Mouse (Mus musculus) neutrophil, adult 5-6 weeks (primary cell): ENCODE results near the gene Zbtb25. TPM values are rescaled to one million over a fixed set of nuclear protein-coding genes. Genes with fewer than 3 reads are reported as not detected.

Experiments
- ATAC-seq: fragments of 151-379, 151-347 bp; 2 replicates; pipeline ENCODE4 v1.8.0; 2017; ENCODE audit warnings: mild to moderate bottlenecking, moderate TSS enrichment; ENCODE audit not compliant: insufficient number of reproducible peaks, poor library complexity, low FRiP score, severe bottlenecking; ENCODE audit errors: extremely low read depth
- total RNA-seq: library from RNA; stranded (forward); fragments of 200-1000 nt; gene quantifications from 2 replicates; pipeline ENCODE4 v1.2.3, GENCODE M21; 2017

The Zbtb25 gene
- total RNA-seq, 1 experiment from 2014 or later, result 10.1 TPM

DNA sequence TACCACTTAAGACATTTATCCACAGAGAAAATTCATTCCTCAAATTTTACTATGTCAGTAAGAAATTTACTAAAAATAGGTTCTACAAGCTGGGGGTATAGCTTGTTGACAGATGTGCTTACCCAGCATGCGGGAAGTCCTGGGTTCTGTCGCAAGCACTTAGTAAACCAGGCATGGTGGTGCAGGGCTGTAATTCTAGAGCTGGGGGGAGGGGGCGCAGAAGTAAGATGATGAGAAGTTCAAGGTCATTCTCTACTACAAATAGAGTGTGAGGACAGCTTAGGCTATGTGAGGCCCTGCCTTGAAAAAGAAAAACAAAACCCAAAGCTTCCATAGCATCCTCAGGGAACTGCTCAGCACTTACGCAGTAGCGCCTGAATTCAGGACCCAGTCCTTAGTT, 9.2 kb upstream of the Zbtb25 start:
- no peak for ATAC-seq

DNA sequence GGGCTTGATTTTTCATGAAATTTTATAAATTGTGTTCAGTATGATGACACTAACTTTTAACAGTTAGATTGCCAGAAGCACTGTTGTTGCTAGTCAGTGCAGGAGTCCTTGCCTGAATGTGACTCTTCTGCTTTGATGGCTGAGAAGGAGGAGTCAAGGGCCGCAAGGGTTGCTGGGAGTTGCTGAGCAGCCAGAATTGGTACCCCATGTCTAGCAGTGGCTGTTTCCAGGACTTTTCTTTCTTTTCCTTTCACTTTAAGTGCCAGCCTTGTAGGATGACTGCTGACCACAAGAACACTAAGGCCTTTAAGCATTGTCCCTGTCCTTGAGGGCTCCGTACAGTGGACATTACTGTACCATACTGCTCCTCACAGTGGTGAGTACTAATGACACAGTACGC, 8.3 kb upstream of the Zbtb25 start:
- ATAC-seq, result no peak

DNA sequence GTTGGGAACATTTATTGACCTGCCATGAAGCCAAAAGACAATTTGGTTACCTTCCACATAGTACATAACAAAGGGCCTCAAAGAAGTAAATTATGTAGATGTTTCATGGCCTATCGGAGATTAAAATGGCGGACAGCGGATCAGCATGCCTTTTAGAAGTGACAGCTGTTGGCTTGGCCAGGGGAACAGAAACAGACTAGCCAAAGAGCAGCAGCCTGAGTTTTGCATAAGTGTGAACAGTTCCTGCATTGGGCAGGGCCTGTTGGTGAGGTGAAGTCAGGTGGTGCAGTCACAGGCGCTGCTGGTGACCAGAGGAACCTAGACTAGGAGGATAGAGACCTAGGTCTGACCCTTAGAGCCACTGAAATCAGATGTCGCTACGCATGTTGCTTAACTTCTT, 7.7 kb upstream of the Zbtb25 start:
- peak; percentile 72 for ATAC-seq

DNA sequence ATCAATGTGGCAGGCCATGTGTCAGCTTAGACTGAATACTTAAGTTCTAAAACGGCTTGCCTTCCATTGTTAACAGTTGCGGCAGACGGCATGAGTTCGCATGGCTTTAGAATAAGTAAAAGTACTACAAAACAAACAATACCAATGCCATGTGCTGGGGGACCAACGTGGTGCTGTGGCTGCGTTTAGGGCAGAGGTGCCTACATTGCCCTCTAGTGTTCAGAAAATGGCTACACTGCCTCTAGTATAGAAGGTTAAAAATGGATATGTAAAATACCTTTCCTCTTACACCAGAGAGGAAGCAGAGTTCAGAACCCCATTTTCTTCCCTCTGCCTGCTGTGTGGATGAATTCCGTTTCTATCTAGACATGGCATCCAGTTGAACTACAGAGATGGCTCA, 7.2 kb upstream of the Zbtb25 start:
- ATAC-seq, result peak; percentile 78

DNA sequence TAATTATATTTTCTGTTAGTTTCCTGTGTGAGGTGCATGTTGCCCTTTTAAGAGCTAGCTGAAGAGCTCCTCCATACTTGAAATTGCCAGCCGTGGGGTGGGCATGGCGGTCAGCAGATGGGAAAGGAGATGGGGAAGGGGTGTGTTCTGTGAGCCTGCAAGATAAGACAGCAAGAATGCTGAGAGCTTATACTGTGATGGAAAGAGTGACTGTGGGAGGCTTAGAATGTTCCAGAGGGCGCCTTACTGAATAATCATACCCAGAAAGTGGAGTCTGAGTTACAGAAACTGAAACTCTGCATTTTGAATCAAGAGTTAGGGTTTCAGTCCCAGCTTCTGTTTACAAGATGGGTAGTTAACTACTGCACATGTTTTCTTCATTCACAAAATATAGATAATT, 6.1 kb upstream of the Zbtb25 start:
- ATAC-seq, result no peak

DNA sequence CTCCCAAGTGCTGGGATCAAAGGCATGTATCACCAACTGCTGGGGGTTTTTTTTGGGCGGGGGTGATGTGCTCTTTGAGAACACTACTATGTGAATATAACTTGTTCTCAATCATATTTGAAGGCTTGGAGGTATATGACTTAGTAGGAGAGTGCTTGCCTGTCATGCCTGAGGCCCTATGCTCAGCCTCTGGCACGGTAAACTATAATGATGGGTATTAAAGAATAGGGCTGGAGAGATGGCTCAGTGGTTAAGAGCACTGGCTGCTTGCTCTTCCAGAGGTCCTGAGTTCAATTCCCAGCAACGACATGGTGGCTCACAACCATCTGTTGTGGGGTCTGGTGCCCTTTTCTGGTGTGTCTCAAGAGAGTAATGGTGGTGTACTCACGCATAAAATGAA, 5.5 kb upstream of the Zbtb25 start:
- ATAC-seq, result no peak

DNA sequence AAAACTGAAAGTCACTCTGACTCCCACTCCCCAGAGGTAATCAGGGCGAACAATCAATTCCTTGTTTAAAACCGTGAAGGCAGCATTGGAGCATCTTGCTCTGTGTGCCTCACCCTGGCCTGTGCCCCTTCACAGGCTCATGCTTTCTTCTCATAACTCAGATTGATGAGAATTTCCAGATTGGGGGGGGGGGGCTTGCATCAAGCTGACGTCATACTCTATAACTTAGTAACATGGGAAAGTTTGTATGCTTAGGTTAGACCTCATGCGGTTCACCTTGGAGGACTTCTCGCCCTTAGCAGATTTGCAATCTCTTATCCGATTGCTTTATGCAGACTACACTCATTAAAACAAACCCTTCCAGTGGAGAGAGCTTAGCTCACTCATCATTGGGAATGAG, 4.6 kb upstream of the Zbtb25 start:
- no peak for ATAC-seq

DNA sequence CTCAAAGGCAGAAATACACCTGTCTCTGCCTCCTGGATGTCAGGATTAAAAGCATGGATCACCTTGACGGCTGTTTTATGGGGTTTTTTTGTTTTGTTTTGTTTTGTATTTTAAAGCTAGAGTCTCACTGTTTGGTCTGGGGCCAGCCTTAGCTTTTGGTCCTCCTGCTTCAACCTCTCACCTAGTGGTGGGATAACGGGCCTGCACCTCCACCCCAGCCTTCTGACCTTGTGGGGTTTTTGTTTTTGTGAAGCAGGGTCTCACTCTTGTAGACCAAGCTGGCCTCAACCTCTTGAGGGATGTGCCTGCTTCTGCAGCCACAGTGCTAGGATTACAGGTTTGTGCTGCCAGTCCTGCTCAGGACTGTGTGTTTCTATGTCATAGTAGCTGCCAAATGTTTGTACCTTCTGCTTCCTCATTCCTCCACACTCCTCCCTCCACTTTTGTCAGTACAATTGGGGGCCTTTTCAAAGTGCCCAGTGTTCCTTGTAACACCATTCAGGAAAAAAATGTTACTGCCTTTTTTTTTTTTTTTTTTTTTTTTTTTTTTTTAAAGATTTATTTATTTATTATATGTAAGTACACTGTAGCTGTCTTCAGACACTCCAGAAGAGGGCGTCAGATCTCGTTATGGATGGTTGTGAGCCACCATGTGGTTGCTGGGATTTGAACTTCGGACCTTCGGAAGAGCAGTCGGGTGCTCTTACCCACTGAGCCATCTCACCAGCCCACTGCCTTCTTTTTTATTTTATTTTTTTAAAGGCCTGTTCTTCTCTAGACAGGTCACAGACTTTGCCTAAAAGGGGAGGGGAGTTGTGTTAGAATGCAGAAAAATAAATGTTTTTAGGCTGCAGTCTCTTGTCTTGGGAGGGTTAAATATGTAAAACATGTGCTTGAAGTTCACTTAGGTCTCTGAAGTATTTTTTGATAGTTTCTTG, 3.7 kb upstream of the Zbtb25 start:
- peak; percentile 20; the same call in 1 of the 2 replicates for ATAC-seq

DNA sequence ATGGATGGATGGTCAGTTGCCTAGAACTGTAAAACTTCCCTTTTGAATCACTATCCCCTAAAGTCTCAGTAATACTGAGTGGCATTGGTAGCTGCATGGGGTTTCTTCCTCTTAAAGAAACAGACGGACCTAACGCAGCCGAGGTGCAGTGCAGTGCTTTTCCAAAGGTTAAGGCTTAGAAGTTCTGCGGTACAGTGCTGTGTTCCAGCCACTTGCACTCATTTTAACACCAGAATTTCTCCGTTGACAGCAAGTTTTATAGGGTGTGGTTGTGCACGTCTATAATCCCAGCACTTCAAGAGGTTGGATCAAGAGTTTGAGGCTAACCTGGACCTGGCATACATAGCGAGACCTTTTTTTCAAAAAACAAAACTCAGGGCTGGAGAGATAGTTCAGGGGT, 2.6 kb upstream of the Zbtb25 start:
- ATAC-seq, result no peak

- no peak for ATAC-seq
These were observed 1.6 kb upstream of the Zbtb25 start for GRCm38 (mm10) chr12:76370831-76371571.

- peak; percentile 32 for ATAC-seq
These were observed 802 bp upstream of the Zbtb25 start, which contains the start of gene Zbtb1 for GRCm38 (mm10) chr12:76369978-76370830. Gene Zbtb1, plus strand, starts transcription at chr12:76370266.

DNA sequence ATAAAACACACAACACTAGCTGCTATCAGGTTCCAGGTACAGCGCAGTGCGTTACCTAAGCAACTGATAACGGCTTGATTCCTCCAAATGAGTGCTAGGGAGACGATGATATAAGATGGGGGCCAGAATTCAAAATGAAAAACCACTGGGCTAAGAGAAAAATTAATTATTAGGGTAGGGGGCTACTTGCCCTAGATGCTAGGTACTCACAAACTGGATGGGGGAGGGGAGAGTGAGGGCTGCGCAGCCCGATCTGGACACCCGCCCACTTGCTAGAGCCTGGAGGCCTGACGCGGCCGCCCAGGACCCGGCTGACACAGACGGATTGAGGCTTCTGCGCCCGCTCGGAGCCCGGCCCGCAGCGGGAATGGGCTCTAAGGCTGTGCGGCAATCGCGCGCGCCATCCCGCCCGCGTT, 604 bp downstream of the Zbtb25 start:
- ATAC-seq, result no peak

DNA sequence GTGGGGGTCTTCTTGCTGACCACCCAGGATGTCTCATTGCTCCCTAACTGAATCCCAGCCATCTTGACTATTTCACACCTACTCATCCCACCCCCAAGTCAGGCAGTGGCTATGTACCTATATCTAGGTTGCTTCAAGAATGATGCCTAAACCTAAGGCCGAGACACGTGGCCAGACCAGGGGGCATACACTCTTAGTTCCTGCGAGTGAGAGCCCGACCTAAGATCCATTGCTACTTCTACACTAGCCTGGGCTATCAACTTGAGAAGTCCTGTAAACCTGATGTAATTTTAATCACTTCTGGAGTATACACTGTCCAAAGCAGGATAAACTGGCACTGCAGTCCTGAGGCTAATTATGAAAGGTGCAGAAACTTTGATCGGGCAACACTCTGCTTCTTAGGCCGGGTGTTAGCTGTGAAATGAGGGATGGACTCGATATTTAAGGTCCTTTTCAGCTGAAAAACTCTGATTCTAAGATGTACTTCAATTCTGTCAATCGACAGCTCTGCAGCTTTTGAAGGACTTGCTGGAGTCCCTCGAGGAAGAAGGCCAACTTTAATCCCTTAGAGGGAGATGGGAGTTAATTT, 1.1 kb downstream of the Zbtb25 start:
- no peak for ATAC-seq

DNA sequence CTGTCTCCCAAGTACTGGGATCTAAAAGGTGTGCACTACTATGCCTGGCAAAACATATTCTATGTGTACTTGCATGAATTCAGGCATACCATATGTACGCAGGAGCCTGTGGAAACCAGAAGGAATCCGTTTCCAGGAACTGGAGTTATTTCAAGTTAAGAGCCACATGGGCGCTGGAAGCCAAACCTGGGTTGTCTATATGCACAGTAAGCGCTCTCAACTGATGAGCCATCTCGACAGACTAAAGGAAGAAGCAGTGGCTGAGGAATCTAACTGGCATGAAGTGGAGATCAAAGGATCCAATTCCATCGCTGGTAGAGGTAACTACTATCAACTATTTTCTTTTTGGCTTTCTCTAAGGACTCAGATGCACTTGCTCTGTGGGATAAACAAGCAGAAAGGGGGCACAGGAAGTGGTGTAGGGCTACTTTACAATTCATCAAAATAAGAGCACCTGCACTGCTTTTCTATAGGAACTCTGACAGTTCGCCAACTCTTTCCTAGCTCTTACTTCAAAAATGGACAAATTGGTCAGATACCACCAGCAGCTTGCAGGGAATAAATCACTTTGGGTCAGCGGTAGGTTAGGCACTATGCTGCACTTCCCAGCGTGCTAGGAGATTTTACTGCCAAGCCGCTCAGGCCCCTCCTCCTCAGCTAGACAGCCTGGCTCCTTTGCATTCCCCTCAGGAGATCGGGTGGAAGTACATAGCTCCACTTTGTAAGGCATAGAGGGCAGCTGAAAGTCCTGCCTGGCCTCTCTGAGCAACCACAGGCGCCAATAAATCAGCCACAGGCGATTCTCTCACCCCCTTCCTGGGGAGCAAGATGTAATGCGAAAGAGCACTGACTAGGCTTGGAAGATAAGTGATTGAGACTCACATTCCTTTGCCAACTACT, 2.1 kb downstream of the Zbtb25 start:
- no peak for ATAC-seq

- no peak for ATAC-seq
These were observed 3.1 kb downstream of the Zbtb25 start for GRCm38 (mm10) chr12:76366276-76366675.

GRCm38 (mm10) chr12:76362303-76362676, 7.1 kb downstream of the Zbtb25 start:
- ATAC-seq, result peak; percentile 61

DNA sequence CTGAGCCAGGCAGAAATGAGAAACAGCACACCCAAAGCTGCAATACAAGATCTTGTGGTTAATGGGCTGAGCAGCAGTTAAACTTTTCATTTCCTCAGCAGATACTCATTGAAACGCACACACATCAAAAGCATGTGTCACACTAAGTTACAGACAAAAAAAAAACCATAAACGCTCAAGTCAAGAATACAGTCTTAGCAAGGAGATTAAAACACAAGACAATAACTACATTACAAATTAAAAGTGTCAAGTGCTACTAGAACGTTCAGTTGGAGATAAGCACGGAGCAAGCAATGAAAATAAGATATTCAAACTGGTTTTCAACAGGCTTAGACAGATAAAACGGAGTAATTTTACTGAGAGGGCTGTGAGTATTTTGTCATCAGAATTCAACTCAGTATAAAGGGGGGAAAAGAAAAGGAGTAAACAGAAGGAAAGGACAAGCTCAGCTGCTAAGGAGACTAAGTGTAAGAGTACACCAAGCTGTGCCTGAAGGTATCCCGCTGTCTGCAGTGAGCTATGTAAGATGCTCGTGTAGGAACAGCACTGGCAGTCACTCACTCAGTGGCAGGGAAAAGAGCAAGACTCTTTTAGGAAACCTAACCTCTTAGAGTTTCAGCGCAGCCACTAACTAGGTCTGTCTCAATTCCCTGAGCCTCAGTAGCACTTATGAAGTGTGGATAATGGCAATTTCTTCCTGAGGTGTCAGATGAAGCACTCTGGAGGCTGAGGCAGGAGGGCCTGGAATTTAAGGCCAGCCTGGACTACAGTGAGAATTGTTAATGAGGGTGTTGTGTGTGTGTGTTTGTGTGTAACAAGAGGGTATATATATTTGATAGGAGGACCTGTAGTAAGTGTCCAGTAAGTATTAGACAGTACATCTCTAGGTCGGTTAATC, 7.7 kb downstream of the Zbtb25 start:
- ATAC-seq, result no peak
